Mouse (Mus musculus): ENCODE measurements around the gene Psme2b. TPM values are rescaled to one million over a fixed set of nuclear protein-coding genes. Genes with fewer than 3 reads are reported as not detected.

The Psme2b gene
- polyA plus RNA-seq (2012; rRNA removed): 0.60 and 0.89 TPM in 2 replicates

GRCm38 (mm10) chr11:48946090-48946489 is at the start of gene Psme2b:
Gene Psme2b (minus strand): TSS chr11:48946190.

GRCm38 (mm10) chr11:48994018-48994417 is 48.0 kb upstream of the Psme2b start, which contains the start of gene Tgtp1:
Gene Tgtp1 (minus strand): TSS chr11:48994172.

GRCm38 (mm10) chr11:48991740-48992520 is 45.9 kb upstream of the Psme2b start, which contains the start of gene Gm12185:
Gene Gm12185 (minus strand): TSS chr11:48992226.

GRCm38 (mm10) chr11:48979251-48979650 is 33.3 kb upstream of the Psme2b start, which contains the start of gene 9930111J21Rik1:
Gene 9930111J21Rik1 (minus strand): TSS chr11:48979398.

GRCm38 (mm10) chr11:48978240-48978939 is 32.4 kb upstream of the Psme2b start, which contains the start of gene Olfr56:
Gene Olfr56 (plus strand): TSS chr11:48978889.

GRCm38 (mm10) chr11:48902021-48902420 is 44.0 kb downstream of the Psme2b start, which contains the start of gene Gm5431:
Gene Gm5431 (minus strand): TSS chr11:48902214.

Other genes with a start within 250 kb of the Psme2b start
- 1,456 and 1,471 TPM in 2 replicates for gene Rack1, start 145.9 kb downstream of the Psme2b start, polyA plus RNA-seq (2012; rRNA removed)
- 44.5 and 49.2 TPM in 2 replicates for gene Trim41, start 128.8 kb downstream of the Psme2b start, polyA plus RNA-seq (2012; rRNA removed)
- 2.5 and 2.8 TPM in 2 replicates for gene Trim7, start 120.0 kb downstream of the Psme2b start, polyA plus RNA-seq (2012; rRNA removed)
- gene Gm12184, start 119.5 kb downstream of the Psme2b start, polyA plus RNA-seq (2012; rRNA removed): 35.7 and 42.7 TPM in 2 replicates
- 4.1 and 6.1 TPM in 2 replicates for gene Irgm1, start 74.5 kb downstream of the Psme2b start, polyA plus RNA-seq (2012; rRNA removed)
- 0.18 and 0.22 TPM in 2 replicates for gene Gm5431, start 44.0 kb downstream of the Psme2b start, polyA plus RNA-seq (2012; rRNA removed)
- gene Olfr56, start 32.7 kb upstream of the Psme2b start, polyA plus RNA-seq (2012; rRNA removed): 0.11 and 0.24 TPM in 2 replicates
- 0.11 and 0.23 TPM in 2 replicates for gene 9930111J21Rik1, start 33.2 kb upstream of the Psme2b start, polyA plus RNA-seq (2012; rRNA removed)
- 0.04 and 0.06 TPM in 2 replicates for gene Gm12185, start 46.0 kb upstream of the Psme2b start, polyA plus RNA-seq (2012; rRNA removed)
- gene Tgtp1, start 48.0 kb upstream of the Psme2b start, polyA plus RNA-seq (2012; rRNA removed): 0.32 and 0.76 TPM in 2 replicates
- 0.28 and 0.37 TPM in 2 replicates for gene 9930111J21Rik2, start 105.1 kb upstream of the Psme2b start, polyA plus RNA-seq (2012; rRNA removed)
- 0.32 and 1.3 TPM in 2 replicates for gene Tgtp2, start 118.0 kb upstream of the Psme2b start, polyA plus RNA-seq (2012; rRNA removed)
- gene Ifi47, start 130.4 kb upstream of the Psme2b start, polyA plus RNA-seq (2012; rRNA removed): 1.8 and 2.6 TPM in 2 replicates
- 0.06 TPM in 1 of 2 replicates, not detected in the other for gene Olfr1396, start 168.7 kb upstream of the Psme2b start, polyA plus RNA-seq (2012; rRNA removed)
- not detected in 2 replicates for gene Olfr1395, start 196.1 kb upstream of the Psme2b start, polyA plus RNA-seq (2012; rRNA removed)
- not detected in 2 replicates for gene Olfr1394, start 208.2 kb upstream of the Psme2b start, polyA plus RNA-seq (2012; rRNA removed)
- 0.07 and 0.36 TPM in 2 replicates for gene Btnl9, start 241.0 kb upstream of the Psme2b start, polyA plus RNA-seq (2012; rRNA removed)